Mouse (Mus musculus) megakaryocyte-erythroid progenitor cell, adult 5-6 weeks (primary cell): ENCODE results near the gene Utf1. TPM values are rescaled to one million over a fixed set of nuclear protein-coding genes. Genes with fewer than 3 reads are reported as not detected.

Experiments used
- ATAC-seq: replicated peaks from 2 replicates; pipeline ENCODE4 v1.8.0; 2016; ENCODE audit warnings: mild to moderate bottlenecking, inconsistent platforms; ENCODE audit not compliant: severe bottlenecking, poor library complexity, low FRiP score, low TSS enrichment
- total RNA-seq, 2 experiments: library from RNA; stranded (forward) in 1 of 2; stranded (reverse) in 1 of 2; fragments of 200-1000, 215-1000 nt in 1 of 2; fragments of >200 nt in 1 of 2; fragmentation: Nextera tagmentation in 1 of 2; gene quantifications; 2 replicates each; pipeline ENCODE4 v1.2.3; 2014 to 2017

The Utf1 gene
- total RNA-seq (2014; fragmentation: Nextera tagmentation) (not detected in 2 replicates), total RNA-seq (2017) (not detected in 2 replicates)

- ATAC-seq: peak; percentile 46
Observed at GRCm38 (mm10) chr7:139943674-139944281, at the start of gene Utf1. Utf1 (plus strand) TSS chr7:139943789.

- no peak for ATAC-seq
Observed at GRCm38 (mm10) chr7:139894655-139895557, 48.7 kb upstream of the Utf1 start, which contains the start of gene Kndc1. Kndc1 (plus strand) TSS chr7:139894696.

DNA sequence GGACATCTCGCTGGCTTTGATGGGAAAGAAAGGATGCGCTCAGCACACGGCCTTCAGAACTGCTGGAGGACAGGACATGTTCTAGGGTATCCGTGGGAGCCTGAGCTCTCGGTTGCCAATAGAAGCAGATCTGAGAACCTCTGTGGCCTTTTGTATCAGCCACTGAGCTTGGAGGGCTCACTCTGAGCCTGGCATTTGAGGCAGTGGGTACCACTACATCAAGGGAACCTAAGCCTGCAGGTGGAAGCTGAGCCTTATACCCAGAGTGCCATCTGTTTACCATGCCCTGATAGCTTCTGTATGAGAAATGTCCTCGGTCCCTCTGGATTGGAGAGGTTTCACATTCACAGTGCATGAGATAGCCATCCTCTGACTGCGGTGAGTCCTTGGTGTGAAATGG lies 47.3 kb upstream of the Utf1 start:
- no peak for ATAC-seq

GRCm38 (mm10) chr7:139896796-139897195 lies 46.8 kb upstream of the Utf1 start:
- no peak for ATAC-seq

DNA sequence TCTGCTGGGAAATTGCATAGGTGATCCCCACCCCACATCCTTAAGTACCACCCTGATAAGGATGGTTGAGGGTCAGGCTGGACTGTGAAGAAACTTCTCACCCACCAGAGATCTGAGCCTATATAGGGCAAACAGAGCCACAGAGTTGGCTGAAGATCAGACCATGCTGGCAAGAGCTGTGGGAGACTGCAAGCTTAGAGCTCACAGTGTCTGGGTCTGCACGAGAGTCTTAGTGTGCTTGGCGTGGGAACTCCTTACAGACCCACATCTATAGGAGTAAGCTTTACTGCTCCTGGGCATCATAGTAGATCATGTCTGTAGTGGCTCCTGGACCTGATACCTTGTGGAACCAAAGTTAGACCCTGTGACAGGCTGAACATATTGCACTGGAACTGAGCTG lies 45.0 kb upstream of the Utf1 start:
- ATAC-seq: no peak

DNA sequence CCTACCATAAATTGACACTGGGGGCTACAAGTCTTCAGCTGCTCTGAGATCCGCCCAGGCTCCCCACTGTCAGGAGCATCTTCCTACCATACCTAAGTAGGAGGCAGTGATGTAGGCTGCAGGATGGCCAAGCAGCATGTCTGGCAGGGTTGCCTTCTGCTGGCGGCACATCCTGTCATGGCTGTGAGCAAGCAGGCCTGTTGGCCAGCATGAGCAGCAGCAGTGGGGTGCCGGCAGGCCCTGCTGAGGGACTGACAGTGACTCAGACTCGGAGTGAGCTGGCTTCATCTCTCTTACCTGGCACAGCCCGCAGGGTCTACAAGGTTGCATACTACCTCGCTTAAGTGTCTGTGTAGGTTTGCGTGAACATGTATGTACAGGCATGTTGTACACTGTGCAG lies 44.1 kb upstream of the Utf1 start:
- no peak for ATAC-seq

- no peak for ATAC-seq
Observed at GRCm38 (mm10) chr7:139900456-139900855, 43.1 kb upstream of the Utf1 start.

- ATAC-seq: no peak
Observed at GRCm38 (mm10) chr7:139900896-139901295, 42.7 kb upstream of the Utf1 start.

- no peak for ATAC-seq
Observed at GRCm38 (mm10) chr7:139901981-139902380, 41.6 kb upstream of the Utf1 start.

- ATAC-seq: no peak
Observed at GRCm38 (mm10) chr7:139905261-139905660, 38.3 kb upstream of the Utf1 start.

GRCm38 (mm10) chr7:139905661-139906060 lies 37.9 kb upstream of the Utf1 start:
- peak; percentile 77 for ATAC-seq

- ATAC-seq: no peak
Observed at GRCm38 (mm10) chr7:139908176-139908575, 35.4 kb upstream of the Utf1 start.

GRCm38 (mm10) chr7:139909469-139909868 lies 34.1 kb upstream of the Utf1 start:
- no peak for ATAC-seq

GRCm38 (mm10) chr7:139910204-139910835 lies 33.3 kb upstream of the Utf1 start:
- no peak for ATAC-seq

GRCm38 (mm10) chr7:139914141-139915047 lies 29.2 kb upstream of the Utf1 start:
- peak; percentile 91 for ATAC-seq

DNA sequence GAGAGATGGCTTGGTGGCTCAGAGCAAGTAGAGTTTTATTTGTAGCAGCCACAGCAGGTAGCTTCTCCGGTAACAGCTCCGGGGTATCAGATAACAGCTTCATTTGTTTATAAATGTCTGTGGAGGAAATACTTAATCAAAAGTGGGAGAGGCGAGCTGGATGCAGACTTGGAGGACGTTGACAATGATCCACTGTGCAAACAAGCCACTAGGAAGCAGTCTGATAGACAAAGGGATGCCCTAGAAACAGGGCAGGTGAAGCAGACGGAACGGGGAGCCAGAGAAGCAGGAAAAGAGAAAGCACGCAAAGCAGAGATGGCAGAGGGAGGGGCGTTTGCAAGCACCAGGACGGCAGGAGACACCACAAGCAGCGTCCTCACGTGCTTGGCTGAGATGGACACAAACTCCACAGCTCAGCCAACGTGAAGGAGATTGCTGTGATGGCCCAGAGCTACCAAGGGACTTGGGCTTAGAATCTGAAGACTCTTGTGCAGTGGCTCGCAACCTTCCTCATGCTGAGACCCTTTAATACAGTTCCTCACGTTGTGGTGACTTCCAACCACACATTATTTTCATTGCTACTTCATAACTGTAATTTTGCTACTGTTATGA lies 27.8 kb upstream of the Utf1 start:
- ATAC-seq: no peak

GRCm38 (mm10) chr7:139916345-139916744 lies 27.2 kb upstream of the Utf1 start:
- no peak for ATAC-seq

- no peak for ATAC-seq
Observed at GRCm38 (mm10) chr7:139918262-139918661, 25.3 kb upstream of the Utf1 start.

DNA sequence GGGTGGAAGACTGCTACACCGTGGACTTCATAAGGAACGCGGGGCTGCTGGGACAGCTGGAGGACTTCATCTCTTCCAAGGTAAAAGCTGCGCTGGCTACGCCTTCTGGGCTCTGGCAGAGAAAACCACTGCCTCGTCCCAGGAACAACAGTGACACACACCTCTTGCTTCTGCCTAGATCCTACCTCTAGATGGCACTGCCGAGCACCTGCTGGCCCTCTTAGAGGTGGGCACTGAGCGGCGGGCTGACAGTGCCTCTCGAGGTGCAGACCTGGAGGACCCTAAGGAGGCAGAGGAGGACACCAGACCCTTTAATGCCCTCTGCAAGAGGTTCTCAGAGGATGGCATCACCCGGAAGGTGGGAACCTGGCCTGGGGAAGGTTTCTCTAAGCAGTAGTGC lies 12.9 kb upstream of the Utf1 start:
- peak; percentile 88 for ATAC-seq
